Mouse (Mus musculus) ovary, postnatal 10 days (tissue): ENCODE results near the gene Ipo13.
A peak's percentile ranks its signal among the peaks of the same experiment; 100 is the strongest.

Experiments
- DNase-seq: peaks from one replicate; pipeline ENCODE4 v3.0.0; 2022; ENCODE audit warnings: low spot score

Gene Ipo13

DNA sequence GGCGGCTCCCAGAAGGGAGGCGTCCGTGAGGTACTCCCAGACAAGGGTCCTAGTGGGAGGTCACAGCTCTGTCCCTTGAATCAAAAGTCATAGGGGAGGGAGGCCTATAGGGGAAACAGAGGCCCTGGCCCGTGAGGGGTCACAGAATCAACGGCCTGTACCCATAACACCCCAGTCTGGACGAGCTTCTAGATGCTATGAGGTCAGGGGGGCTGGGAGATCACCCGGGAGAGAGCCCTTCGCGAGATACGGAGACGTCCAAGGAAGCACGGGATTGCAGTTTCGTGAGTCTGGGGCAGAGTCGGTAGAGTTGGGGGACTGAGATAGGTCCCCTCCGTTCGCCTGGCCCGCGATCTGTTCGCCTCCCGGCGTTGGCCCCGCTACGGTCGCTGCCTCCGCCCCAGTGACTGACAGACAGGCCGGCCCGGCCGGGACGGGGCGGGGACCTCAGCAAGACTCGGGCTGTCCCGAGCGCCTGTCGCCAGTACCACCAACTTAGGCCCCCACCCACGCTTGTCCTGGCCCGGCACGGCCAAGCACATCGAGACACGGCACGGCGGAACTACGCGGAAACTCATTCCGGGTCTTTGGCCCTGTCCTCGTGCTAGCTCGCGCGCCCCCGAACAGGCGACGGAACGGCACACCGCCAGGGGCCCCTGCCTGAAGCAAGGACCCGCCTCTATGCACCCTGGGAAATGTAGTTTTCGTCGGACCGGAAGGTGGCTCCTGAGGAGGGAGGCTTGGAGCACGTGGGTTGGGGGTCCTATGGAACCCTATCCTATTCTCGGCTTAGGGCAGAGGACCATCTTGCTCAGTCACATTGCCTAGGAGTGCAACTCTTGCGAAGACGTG lies at the start of gene Ipo13:
TSS of gene Ipo13 (minus strand) at position 409 of the 852 bp plus-strand sequence.
- peak; percentile 98 for DNase-seq

DNA sequence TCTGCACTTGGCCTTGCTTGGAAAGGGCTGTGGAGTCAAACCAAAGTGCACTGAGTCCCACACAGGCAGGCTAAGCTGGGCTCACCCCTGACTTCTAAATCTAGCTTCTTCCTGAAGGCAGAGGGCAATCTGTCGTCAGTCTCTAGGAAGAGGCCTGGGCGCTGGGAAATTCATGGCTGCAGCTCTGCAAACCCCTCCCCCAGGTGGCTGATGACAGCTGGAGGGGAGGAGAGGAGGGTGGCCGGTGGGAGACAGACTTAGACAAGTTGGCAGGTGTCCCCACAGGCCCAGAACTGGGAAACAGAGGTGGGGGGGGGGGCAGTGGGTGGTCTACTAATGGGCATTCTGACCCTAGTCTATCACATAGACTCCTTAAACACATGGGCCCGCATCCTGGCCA lies 42.7 kb upstream of the Ipo13 start:
- no peak for DNase-seq

DNA sequence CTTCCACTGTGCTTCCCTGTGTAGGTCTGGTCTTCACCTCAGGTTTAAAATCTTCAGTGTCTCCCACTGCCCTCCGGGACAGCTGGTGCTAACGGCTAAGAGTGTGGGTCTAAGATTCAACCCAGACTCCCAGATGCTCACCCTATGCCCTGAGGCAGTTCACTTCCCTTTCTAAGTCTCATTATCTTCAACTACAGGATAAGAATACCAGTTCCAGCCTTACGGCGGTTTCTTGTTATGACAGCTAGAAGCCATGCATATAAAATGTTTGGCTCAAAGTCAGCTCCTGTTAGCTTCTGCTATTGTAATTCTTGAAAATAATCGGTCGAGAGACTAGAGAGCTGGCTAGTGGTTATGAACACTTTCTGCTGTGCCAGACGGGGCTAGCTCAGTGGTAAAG lies 32.7 kb upstream of the Ipo13 start:
- no peak for DNase-seq

DNA sequence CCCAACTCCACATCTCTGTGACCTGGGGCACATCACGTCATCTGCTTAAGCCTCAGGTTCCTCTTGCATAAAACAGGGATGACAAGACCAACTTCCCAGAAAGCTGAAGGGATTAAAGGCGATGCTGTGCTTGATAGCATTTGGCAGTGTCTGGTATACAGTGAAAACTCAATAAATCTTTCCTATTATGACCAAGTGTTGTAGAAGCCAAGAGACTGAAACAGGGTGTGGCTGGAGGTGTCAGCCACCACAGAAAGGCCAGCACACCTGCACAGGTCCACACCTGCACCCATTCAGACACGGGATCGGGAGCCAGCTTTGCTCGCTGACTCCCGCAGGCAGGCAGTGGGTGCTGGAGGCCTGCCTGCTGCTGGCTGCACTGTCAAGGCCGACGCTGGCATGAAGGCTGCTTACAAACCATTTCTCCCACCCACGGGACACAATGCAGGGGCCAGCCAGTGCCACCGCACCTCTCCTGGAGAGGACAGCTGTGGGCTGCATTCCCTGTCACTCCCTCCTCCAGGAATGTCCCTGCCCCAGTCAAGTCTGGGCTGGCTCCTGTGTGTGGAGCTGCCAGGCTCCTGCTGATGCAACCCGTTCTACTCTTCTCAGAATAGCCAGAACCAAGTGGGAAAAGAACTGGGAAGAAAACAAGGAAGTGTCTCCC lies 32.0 kb upstream of the Ipo13 start:
- no peak for DNase-seq

DNA sequence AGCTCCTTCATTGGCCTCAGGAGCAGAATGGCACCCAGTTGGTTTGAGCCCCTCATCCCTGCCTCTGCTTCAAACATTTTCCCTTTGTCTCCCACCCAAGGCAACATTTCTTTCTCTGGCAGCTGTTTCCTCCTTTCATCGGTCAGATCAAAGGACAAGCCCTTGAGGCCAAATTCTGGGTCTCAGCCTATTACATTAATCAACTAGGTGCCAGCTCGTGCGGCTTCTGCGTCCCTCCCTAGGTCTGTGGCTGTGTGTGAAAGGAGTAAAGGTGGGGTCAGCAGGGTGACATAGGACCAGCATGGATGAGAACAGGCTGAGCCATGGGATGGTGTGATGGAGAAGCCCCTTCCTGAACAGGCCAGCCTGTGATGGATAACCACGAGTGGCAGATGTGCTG lies 28.5 kb upstream of the Ipo13 start:
- no peak for DNase-seq

DNA sequence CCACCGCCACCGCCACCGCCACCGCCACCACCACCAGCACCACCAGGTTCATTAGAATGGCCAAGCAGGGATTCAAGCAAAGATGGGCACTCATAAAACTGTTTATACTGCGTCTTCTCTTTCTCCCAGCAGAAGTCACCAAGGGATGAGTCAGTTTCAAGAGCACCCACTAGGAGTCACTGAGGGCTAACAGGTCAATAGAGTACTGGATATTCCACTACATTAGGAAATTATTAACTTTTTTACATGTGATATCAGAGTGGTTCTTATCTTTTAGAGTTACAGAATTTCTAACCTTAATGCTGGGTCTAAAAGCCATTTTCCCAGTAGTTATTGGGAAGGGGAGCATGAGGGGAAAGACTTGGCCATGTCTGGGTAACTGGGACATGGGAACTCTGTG lies 22.2 kb upstream of the Ipo13 start:
- no peak for DNase-seq

DNA sequence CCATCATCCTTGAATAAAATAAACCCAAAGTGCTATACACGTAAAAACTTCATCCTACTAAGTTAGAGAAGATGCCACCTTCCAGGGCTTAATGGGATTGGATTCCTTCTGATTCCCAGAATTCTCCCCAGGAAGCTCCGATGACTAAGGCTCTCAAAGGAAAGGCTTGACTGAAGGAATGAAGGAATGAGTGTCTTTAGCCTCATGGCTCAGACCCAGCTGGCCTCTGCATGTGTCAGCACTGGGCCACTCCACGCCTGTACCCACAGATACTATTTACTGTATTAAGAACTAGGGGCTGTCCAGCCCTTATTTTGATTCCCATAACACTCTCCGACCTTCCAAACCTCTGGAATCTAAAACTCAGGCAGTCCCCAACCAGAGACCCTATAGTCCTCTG lies 19.3 kb upstream of the Ipo13 start:
- no peak for DNase-seq

DNA sequence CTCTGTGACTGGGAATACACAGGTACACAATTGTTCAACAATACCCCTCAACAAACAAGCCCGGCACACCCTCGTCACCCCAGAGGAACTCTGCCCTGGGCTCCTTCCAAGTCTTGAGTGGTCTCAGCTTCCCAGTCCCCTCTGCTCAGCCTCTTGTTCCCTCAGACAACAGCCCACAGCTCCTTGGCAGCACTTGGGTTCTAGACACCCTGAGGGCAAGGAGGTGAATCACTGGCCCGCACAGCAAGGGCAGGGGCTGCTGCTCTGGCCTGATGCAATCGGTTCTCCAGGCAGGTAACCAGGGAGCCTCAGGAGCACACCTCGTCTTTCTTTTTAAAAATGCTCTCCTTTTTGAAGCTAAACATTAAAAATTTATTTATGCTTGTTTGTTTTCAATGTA lies 18.4 kb upstream of the Ipo13 start:
- no peak for DNase-seq

DNA sequence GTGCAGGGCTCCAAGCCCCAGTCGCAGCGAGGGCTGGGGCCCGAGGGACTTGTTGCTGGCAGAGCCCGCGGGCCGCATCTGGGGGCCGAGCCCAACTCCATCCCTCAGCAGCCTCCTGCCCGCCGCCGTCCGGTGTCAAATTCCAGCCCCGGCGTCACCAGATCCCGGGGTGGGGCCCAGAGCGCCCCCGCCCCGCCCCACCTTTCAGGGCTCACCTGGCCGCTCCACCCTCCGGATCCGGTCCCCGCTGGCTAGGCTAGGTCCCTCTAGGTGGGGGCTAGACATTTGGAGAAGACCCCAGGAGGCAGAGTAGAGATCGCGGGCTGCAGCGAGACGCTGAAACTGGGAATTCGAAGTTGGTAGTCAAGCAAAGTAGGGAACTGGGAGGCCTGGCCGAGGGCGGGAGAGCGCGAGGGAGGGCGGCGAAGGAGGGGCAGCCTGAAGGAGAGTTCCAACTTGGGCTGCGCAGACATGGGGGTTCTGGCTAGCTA lies 14.6 kb upstream of the Ipo13 start, which contains the start of gene Artn:
TSS of gene Artn (minus strand) at position 373 of the 491 bp plus-strand sequence.
- peak; percentile 18 for DNase-seq

DNA sequence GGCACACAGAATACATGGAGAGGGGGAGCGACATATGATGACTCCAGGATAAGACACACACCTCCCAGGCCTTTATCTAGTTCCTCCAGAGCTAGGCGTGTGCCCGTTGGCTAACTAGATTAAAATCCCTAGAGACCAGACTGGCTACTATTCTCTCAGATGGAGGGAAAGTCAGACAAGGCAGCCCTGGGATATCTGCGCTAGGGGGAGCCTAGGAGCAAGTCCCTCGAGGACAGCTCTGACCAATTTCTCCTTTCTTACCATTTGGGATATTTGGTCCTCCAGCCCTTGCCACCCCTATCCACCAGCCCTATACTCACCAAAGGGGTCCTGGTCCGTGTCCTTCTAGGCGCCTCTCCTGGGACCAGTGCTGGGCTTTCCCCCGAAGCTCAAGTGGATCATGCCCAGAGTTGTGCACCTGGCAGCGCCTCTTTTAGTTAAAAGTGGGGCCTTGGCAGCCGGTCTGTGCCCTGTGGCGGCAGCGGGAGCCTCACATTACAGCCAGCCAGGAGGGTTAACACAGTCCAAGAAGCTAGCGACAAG lies 14.0 kb upstream of the Ipo13 start:
- DNase-seq = peak; percentile 29

DNA sequence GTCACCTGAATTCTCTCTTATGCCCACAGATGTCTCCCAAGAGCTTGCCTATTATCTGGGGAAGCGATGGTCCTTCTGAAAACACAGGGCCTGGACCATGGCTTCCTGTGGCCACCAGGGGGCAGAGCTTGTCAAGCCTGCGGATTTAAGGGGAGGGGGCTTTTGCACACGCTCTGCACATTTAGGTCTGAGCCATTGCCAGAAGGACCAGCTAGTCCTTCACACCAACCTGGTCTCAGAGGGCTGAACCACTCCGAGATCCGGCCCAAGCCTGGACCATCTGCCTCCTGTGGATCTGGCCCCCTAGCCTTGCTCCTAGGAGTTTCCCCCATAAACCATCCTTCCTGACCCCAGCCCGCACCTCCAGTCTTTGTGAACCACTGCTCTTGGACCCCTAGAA lies 13.4 kb upstream of the Ipo13 start:
- no peak for DNase-seq

DNA sequence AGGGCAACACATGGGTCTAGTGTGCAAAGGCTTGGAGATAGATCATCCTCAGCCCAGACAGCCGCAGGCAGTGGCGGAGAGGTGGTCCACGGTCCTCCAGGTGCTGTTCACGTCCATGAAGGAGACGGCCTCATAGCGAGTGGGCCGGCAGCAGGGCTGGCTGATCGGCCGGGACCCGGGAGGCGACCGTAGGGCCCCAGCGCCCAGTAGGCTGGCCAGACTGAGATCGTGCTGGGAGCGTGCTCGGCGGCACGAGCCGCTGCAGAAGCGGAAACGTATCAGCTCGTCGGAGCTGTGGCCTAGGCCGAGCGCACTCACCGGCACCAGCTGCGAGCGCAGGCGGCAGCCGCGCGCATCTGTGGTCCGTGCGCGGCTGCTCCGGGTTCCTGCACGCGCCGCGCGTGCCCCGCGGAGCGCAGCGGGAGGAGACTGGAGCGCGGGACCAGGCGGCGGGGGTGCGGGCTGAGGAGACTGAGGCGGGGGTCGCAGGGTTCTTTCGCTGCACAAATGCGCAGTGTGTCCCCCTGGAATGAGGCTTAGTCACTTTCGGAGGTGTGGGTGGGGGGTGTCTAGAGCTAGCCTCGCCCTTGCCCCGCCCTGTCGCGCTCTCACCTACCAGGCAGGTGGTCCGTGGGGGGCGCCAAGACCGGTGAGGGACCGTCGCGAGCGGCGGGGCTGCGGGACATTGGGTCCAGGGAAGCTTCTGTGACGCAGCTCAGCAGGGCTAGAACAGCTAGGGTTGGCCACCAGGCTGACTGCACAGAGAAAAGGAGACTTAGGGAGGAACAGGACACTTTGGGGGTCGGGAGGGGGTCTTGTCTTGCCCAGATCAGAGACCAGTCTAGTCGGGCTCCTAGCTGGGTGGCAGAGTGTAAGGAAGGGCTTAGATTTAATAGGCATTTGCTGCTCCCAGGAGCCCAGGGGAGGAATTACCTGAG lies 12.0 kb upstream of the Ipo13 start:
- DNase-seq = no peak

DNA sequence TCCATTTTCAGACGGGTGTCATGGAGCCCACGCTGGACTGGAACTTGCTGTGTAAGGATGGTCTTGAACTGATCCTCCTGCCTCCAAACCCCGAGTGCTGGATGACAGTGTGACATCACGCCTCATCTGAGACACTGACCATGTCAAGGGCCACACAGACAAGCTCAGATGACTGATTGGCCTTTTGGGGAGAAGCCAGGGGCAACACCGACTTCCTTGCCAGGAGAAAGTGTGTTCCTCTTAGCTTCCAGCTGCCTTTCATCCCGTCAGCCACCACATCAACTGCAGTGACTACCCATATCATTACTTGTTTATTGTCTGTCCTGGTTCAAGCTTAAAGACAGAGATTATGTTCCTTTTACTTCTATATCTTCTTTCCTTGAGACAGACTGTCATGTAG lies 10.1 kb upstream of the Ipo13 start:
- DNase-seq = no peak

DNA sequence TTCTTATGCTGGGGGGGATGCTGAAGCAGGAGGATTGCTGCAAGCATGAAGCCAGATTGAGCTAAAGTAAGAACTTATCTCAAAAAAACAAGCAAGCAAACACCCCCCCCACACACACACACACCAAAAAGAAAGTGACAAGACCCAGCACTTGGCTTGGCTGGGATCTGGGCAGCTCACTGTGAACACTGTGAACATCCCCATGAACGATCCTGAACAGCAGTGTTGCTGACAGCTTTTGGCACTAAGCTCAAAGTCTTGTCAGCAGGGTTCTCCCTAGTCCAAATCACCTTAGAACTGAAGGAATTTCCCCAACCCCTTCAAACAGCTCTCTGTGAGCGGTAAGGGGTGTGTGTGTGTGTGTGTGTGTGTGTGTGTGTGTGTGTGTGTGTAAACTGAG lies 8.7 kb upstream of the Ipo13 start:
- no peak for DNase-seq

DNA sequence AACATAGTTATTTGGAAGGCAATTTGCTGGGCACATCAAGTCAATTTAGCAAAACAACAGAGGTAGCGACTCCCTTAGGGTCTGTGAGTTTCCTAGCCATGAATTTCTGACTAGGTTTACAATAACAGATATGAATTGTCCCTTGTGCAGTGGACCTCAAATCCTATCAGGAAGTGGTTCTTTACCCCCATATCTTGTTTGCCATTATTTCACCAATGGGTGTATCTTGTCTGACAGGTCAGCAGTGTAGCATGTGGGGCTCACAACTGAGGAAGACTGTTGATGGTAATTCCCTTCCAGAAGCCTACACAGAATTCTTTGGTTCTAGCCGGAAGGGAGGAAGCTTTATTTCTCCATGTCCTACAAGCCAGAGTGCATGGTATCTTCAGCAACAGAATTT lies 6.6 kb upstream of the Ipo13 start:
- no peak for DNase-seq

DNA sequence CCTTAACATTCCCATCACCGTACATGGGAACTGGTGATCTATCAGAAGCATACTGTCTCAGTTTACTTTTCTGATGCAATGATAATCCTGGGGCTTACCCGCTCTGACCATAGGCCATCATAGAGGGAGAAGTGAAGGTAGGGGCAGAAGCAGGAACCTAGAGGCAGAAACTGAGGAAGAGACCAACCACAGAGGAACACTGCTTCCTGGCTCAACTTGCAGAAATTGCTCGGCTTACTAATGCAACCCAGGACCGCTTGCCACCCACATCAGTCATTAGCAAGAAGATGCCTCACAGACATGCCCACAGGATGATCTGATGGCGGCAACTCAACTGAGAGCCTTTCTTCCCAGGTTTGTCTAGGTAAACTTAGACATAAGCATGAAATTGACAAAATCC lies 4.0 kb upstream of the Ipo13 start:
- DNase-seq = no peak

DNA sequence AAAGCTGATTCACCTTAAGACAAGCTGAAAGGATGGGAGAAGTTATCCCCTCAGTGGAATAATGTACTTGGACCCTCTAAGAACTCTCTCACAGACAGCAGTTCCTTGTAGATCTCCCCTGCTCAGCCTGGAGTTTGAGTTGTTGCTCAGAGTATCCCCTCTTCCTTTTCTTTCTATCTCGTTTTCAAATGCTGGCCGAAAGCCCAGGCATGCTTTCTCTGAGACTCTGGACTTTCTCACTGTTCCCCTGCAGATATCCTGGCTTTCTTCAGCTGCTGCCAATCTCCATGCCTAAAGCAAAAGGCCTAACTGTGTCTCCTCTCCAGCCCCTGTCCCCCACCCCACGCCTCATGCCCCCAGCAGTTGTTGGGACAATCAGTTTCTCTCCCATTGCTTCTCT lies 3.5 kb upstream of the Ipo13 start:
- DNase-seq = no peak

DNA sequence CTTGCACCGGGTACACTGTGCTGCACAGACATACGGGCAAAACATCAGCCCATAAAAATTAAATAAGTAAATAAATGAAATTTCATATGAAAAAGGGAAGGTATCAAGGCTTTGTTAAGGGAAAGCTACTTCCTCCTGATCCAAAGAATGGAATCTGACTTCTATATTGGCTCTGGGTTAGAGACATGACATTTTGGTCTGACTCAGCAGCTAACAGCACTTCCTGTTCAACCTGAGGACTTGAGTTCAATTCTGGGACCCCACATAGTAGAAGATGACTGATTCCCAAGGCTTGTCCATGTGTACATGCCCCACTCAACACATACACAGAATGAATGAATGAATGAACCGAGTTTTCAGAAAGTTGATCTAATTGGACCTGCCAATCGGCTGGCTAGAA lies 3.0 kb upstream of the Ipo13 start:
- DNase-seq = no peak

DNA sequence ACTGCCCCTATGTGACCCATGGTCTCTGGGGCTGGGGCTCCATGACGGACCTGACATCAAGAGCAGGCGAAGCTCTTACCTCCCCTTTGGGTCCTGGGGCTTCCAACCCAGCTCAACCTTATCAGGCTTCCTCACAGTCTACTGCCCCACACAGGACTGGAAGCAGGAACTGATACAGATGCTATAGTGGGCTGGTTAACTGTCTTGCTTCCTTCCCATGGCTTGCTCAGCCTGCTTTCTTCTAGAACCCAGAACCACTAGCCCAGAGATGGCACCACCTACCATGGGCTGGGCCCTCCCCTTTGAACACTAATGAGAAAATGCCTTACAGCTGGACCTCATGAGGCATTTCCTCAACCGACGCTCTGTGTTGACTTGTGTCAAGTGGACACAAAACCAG lies 2.6 kb upstream of the Ipo13 start:
- DNase-seq = no peak

DNA sequence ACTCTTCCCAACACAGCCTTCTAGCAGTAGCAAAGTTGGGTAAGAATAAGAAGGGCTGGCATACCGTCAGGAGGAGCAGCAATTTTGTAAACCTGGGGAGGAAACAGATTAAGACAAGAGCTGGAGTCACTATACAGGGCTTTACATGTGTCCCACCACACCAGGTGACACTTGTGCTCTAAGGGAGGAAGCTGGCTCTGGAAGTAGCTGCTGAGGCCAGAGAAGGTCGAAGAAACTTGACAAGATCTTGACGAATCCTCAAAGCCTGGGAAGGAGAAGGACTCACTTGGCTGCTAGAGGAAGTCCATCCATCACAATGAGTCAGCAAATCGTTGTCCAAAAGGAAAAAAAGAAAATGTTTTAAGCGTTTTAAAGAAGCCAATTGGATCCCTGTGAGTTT lies 1.6 kb upstream of the Ipo13 start:
- no peak for DNase-seq

DNA sequence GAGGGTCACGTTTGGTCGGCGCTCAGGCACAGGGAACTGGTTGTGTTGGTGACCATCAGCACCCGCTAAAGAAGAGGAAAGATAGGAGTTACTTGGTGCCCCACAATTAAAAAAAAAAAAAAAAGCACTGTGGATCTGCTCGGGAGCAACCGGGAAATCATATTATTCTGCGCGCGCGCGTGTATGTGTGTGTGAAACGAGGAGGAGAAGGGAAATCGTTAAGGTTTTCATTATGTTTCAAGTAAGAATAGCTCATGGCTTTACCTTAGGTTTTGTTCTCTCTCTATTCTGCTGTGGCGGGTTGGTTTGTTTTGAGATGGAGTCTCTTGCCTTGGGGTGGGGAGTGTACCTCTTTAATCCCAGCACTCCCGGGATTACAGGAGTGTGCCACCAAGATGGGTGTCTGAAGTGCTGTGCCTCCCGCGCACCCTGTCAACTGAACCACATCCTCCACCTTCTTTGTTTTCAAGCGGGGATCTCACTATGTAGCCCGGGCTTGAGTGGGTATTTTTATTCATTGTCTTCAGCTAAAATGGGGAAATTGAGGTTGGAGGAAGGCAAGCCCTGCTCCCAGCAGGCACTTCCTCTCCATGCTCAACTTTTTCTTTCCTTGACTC lies 798 bp upstream of the Ipo13 start:
- no peak for DNase-seq

DNA sequence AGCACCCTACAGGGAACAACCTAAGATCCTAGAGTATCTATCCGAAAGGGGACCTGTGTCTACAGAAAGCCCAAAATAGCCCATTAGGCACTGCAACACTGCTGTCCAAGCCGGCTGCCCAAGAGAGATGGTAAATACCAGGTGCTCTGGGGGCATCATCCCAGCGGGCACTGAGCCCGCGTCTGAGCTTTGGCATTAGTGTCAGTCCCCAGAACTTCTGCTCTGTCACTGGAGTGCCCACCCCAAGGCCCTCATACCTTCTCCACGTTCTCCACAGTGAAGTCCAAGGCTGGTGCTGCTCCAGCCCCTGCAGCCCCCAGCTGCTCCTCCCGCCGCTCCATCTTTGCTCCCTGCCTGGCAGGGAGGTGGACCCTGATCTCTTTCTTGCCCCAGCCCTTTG lies 768 bp downstream of the Ipo13 start:
- no peak for DNase-seq
